Mouse (Mus musculus) liver, embryonic 16.5 days (tissue): ENCODE data around the gene Atf3. TPM values are rescaled to one million over a fixed set of nuclear protein-coding genes. Genes with fewer than 3 reads are reported as not detected.

ENCODE experiments used
- ATAC-seq: fragments of 200-750 bp; cut with Nextera tagmentation; 2 replicates; pipeline ENCODE4 v1.8.0; 2017; ENCODE audit warnings: low read depth, mild to moderate bottlenecking, moderate number of reproducible peaks, moderate library complexity
- H3K27ac ChIP-seq: fragments of 300-500 bp; sonication (generic); 2 replicates; pipeline ENCODE4 v1.5.1; 2014; ENCODE audit warnings: mild to moderate bottlenecking, low read length
- H3K27me3 ChIP-seq: fragments of 300-500 bp; sonication (generic); 2 replicates; pipeline ENCODE4 v1.6.1; 2014; ENCODE audit warnings: low read depth, low read length, mixed read lengths; ENCODE audit not compliant: control insufficient read depth, insufficient read depth
- H3K36me3 ChIP-seq: fragments of 300-500 bp; sonication (generic); 2 replicates; pipeline ENCODE4 v1.6.1; 2014; ENCODE audit warnings: mild to moderate bottlenecking; ENCODE audit not compliant: control insufficient read depth, insufficient read depth
- H3K4me1 ChIP-seq: fragments of 300-500 bp; sonication (generic); 2 replicates; pipeline ENCODE4 v1.6.1; 2014; ENCODE audit warnings: low read depth, low read length, mixed read lengths; ENCODE audit not compliant: control insufficient read depth
- H3K4me2 ChIP-seq: fragments of 300-500 bp; sonication (generic); 2 replicates; pipeline ENCODE4 v1.6.1; 2014; ENCODE audit warnings: low read depth, low read length, mixed read lengths
- H3K4me3 ChIP-seq: fragments of 300-500 bp; sonication (generic); 2 replicates; pipeline ENCODE4 v1.5.1; 2014; ENCODE audit warnings: low read depth, mild to moderate bottlenecking, low read length
- H3K9ac ChIP-seq: fragments of 300-500 bp; sonication (generic); 2 replicates; pipeline ENCODE4 v1.6.1; 2014; ENCODE audit warnings: low read depth, low read length
- H3K9me3 ChIP-seq: fragments of 300-500 bp; sonication (generic); replicated peaks from 2 replicates; pipeline ENCODE4 v1.6.1; 2016; ENCODE audit warnings: low read length; ENCODE audit not compliant: control insufficient read depth
- WGBS: fragments of 180-500 bp; shearing (Covaris S2); extraction: QIAGEN DNeasy Blood & Tissue Kit; methylation state at CpG from one replicate; pipeline ENCODE4 v1.1.7; 2014; ENCODE audit not compliant: insufficient replicate concordance; 5-methylcytosine and 5-hydroxymethylcytosine counted together
- polyA plus RNA-seq: library from polyadenylated mRNA; unstranded; fragments of >200 nt; fragmentation: Nextera tagmentation; extraction: Ambion mirVana; gene quantifications from 2 replicates; pipeline ENCODE4 v1.2.1, GENCODE M21; 2015

Atf3 gene
- polyA plus RNA-seq, 1 experiment from 2014 or later = 1.9 TPM

DNA sequence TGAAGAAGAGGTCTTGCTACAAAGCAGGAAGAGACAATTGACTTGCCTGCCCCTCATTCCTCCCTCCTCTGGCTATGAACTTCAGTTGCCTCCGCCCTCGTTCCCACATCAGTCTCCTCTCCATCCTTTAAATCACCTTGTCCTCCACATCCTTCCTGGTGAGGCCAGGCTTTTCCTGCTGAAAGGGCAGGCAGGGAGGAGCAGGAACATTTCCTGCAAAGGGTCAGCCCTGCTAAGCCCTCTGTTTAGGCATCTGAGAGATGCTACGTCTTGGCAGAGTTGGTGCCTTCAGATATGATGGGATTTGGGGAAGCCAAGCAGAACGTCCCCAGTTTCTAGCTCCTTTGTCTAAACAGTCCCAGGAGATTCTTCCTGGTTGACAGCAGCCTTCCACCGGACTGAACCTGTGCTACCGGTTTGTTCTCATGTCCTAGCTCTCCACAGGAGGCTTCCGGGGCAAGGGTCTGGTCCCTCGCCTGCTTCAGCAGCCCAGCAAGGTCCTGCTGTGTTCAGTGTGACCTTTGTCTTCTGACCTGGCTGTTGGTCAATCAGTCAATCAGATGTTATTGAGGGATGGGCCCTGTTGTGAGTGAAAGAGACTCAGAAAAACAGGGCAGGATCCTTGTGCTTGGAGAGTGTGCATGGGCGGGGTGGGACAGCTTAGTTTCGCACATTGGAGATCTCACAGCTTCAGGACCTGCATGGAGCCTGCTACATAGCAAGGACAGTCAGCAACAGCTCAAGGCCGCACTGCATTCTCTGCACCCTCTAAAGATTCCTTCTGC is 38.9 kb upstream of the Atf3 start:
- peak; percentile 69 for ATAC-seq
- WGBS = 37% methylated on average over 11 of the region's 11 CpGs
- Histone ChIP-seq H3K27ac (no peak overlapping the region), H3K36me3 (no peaks in the 10 kb centered on the region), H3K9ac (no peak overlapping the region), H3K4me3 (no peak overlapping the region), H3K4me2 (no peak overlapping the region), H3K27me3 (no peaks in the 10 kb centered on the region), H3K4me1 (peaks cover 4% of the 10 kb centered on the region; the same call in 1 of the 2 replicates), H3K9me3 (no peaks in the 10 kb centered on the region)

DNA sequence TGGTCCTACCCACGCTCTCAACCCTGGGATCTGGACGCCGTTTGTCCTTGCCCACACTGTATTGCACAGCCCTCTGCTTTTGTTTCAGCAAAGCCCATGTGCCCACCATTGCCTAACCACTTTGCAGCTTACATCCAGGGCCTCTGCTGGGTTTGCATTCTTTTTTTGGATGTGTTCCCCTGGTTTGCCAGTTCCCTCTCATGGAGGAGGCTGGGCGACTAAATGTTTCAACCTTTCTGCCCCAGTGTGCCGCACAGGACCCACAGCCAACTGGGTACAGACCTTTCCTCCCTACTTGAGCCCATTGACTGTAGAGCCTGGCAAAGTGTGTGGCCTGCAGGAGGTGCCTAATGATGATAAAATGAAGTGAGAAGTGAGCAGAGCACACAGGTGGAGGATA is 38.3 kb upstream of the Atf3 start:
- Histone ChIP-seq H3K4me3 (no peak overlapping the region), H3K4me2 (no peak overlapping the region), H3K9ac (no peak overlapping the region), H3K4me1 (peaks cover 4% of the 10 kb centered on the region; the same call in 1 of the 2 replicates), H3K27me3 (no peaks in the 10 kb centered on the region), H3K27ac (no peak overlapping the region), H3K9me3 (no peaks in the 10 kb centered on the region), H3K36me3 (no peaks in the 10 kb centered on the region)
- ATAC-seq = no peak
- 64% methylated on average over 5 of the region's 5 CpGs for WGBS

DNA sequence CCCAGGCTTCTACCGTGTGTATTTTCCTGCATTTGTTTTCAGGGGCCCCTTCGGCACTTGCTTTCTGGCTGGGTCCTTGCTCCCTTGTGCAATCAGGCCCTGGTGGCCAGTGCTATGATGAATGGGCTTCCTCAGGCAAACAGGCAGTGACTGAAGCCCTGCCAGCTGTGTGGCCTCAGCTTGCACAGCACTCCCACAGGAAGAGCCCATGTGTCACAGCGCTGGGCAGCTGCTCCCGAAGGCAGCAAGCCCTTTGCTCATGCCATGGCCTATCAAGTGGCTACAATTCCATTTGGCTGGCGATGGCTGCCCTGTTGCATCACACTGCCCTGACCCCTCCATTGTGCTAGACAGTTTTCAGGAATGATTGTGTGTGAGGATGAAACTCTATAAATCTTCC is 36.6 kb upstream of the Atf3 start:
- Histone ChIP-seq H3K27me3 (no peaks in the 10 kb centered on the region), H3K9me3 (no peaks in the 10 kb centered on the region), H3K4me2 (no peak overlapping the region), H3K36me3 (no peaks in the 10 kb centered on the region), H3K4me1 (peaks cover 4% of the 10 kb centered on the region; the same call in 1 of the 2 replicates), H3K9ac (no peak overlapping the region), H3K4me3 (no peak overlapping the region), H3K27ac (no peak overlapping the region)
- peak; percentile 40 for ATAC-seq
- 34% methylated on average over 5 of the region's 5 CpGs for WGBS

DNA sequence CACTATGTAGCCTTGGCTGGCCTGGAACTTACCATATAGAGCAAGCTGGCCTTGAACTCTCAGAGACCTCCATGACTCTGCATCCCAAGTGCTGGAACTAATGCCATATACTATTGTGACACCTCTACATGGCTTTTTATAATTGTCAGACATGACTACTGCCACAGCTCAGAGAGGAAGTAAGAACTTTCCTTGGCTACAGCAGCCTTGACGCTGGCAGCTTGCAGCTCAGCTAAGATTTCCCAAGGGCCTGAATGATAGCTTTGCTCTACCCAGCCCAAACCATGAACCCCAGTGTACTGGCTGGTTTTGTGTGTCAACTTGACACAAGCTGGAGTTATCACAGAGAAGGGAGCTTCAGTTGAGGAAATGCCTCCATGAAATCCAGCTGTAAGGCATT is 35.8 kb upstream of the Atf3 start:
- H3K27me3 ChIP-seq = no peaks in the 10 kb centered on the region
- no peak overlapping the region for H3K4me2 ChIP-seq
- no peaks in the 10 kb centered on the region for H3K9me3 ChIP-seq
- no peak overlapping the region for H3K4me3 ChIP-seq
- H3K27ac ChIP-seq = no peak overlapping the region
- WGBS = 26% methylated on average over 1 of the region's 1 CpGs
- H3K36me3 ChIP-seq = no peaks in the 10 kb centered on the region
- ATAC-seq = no peak
- H3K4me1 ChIP-seq = peaks cover 4% of the 10 kb centered on the region; the same call in 1 of the 2 replicates
- H3K9ac ChIP-seq = no peak overlapping the region

DNA sequence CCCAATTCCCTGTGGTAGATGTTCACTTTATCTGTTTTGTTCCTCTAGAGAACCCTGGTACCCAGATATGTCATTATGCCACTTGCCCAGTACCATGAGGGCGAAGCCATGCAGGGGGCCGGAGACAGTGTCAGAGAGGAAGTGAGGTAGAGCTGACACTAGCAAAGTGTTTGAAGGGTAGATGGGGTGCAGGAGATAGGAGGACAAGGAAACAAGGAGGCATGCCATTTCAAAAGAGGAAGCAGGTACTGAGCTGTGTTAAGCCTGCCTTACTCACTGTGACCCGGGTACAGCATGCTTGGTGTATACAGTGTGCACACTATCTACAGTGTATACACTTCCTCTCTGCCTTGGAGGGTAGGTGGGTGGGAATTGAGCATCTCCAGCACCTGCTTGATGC is 32.1 kb upstream of the Atf3 start:
- H3K4me1 ChIP-seq = no peaks in the 10 kb centered on the region
- ATAC-seq = 0 out of 2 replicates have a peak, but pooled peaks have one; percentile 16
- WGBS = 25% methylated on average over 3 of the region's 3 CpGs
- no peak overlapping the region for H3K4me2 ChIP-seq
- H3K9ac ChIP-seq = no peak overlapping the region
- no peaks in the 10 kb centered on the region for H3K9me3 ChIP-seq
- H3K27me3 ChIP-seq = no peaks in the 10 kb centered on the region
- no peaks in the 10 kb centered on the region for H3K36me3 ChIP-seq
- no peak overlapping the region for H3K27ac ChIP-seq
- no peak overlapping the region for H3K4me3 ChIP-seq

DNA sequence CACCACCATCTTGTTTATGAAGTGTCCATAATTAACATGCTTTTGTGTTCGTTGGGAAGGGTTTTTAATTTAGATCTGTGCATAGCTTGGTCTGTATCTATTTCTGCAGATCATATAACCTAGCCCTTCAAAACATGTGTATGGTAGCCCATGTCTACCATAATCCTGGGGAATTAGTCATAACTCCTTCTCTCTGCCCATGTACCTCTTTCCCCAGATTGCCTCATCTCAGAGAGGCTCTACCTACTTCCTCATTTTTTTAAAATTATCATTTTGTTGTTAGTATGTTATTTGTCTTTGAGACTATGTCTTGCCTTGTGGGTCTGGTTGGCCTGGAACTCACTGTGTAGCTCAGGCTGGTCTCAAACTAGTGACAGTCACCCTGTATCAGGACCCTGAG is 30.6 kb upstream of the Atf3 start:
- 36% methylated on average over 1 of the region's 1 CpGs for WGBS
- H3K4me2 ChIP-seq = no peak overlapping the region
- no peaks in the 10 kb centered on the region for H3K4me1 ChIP-seq
- no peaks in the 10 kb centered on the region for H3K9me3 ChIP-seq
- H3K27ac ChIP-seq = no peak overlapping the region
- no peak overlapping the region for H3K4me3 ChIP-seq
- no peaks in the 10 kb centered on the region for H3K36me3 ChIP-seq
- ATAC-seq = no peak
- H3K27me3 ChIP-seq = no peaks in the 10 kb centered on the region
- no peak overlapping the region for H3K9ac ChIP-seq

DNA sequence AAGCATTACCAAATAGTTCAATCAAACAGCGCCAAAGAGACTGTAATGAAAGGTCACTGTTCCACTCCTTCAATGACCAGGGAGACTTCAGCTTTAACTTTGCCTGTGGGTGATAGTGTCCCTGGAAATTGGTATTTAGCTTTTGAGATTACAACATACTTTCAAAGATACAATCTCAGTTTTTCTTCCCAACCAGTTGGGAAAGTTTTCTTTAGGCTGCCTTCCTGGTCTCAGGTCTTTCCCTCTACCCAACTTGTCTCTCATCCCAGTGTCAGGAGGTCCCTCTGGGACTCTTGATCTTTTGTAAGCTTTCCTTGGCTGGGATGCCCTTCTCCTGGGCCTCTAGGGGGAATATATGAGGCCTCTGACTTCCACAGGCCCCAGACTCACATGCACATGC is 29.7 kb upstream of the Atf3 start:
- ATAC-seq = no peak
- Histone ChIP-seq H3K4me2 (no peak overlapping the region), H3K4me3 (no peak overlapping the region), H3K9me3 (no peaks in the 10 kb centered on the region), H3K9ac (no peak overlapping the region), H3K4me1 (no peaks in the 10 kb centered on the region), H3K27ac (no peak overlapping the region), H3K36me3 (no peaks in the 10 kb centered on the region), H3K27me3 (no peaks in the 10 kb centered on the region)
- 78% methylated on average over 1 of the region's 1 CpGs for WGBS

DNA sequence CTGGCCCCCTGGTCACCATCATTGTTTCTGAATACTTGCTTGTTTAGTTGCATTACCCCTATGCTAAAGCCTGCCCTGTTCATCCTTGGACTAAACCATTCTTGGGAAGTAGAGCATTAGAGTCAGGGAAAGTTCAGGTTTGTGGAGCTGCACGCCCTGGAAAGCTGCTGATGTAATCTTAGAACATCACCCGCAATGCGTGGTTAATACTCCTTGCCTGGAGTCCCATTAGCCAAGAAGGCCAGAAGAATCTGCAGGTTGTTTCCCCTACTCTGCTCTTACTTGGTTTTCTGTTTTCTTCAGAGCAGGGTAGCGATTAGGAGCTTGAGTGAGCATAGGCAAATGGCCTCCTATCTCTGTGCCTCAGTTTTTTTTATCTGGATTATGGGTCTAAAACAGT is 26.0 kb upstream of the Atf3 start:
- no peak overlapping the region for H3K27ac ChIP-seq
- H3K4me2 ChIP-seq = no peak overlapping the region
- H3K4me3 ChIP-seq = no peak overlapping the region
- WGBS = 75% methylated on average over 4 of the region's 4 CpGs
- no peaks in the 10 kb centered on the region for H3K36me3 ChIP-seq
- H3K9ac ChIP-seq = no peak overlapping the region
- ATAC-seq = no peak
- H3K9me3 ChIP-seq = no peaks in the 10 kb centered on the region
- H3K27me3 ChIP-seq = no peaks in the 10 kb centered on the region
- H3K4me1 ChIP-seq = no peaks in the 10 kb centered on the region

DNA sequence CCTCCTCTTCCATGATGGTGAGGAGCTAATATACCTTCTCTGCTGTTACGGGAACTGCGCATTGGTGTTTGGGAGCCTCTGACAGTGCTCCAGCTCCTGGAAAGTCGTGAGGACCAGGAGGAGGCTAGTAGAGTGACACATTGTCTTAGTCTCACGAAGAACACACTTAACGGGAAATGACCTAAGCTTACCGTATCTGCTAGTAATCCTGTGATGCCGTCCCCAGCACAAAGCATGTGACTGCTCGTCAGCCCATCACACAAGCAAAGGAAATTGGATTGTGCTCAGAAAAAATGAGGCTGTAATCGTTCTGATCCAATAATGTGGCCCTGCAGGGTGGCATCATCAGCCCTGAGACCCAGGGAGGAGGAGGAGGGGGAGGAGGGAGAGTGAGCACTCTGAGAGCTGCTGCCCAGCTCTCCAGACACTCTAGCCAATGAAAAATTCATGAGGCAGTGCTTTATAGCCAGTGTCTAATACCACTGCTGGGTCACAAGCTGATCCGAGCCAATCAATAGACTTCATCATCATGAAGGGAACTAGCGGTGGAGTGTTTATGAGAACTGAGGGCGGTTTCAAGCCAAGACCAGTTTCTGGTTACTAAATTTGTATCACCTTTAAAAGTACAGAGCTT is 24.3 kb upstream of the Atf3 start:
- Histone ChIP-seq H3K4me3 (no peak overlapping the region), H3K9ac (no peak overlapping the region), H3K36me3 (no peaks in the 10 kb centered on the region), H3K9me3 (no peaks in the 10 kb centered on the region), H3K27me3 (no peaks in the 10 kb centered on the region), H3K4me1 (no peaks in the 10 kb centered on the region), H3K4me2 (no peak overlapping the region), H3K27ac (no peak overlapping the region)
- ATAC-seq = no peak
- 57% methylated on average over 12 of the region's 12 CpGs for WGBS
